Mouse (Mus musculus) ES-E14 (cell line): ENCODE data around the gene Sh3pxd2b.
A peak's percentile ranks its signal among the peaks of the same experiment; 100 is the strongest.

Experiments used
- CHD2 ChIP-seq: IDR thresholded peaks from 2 replicates; pipeline ENCODE4 v1.6.1; 2014; ENCODE audit warnings: mild to moderate bottlenecking, low read depth, low read length, inconsistent platforms
- HCFC1 ChIP-seq: IDR thresholded peaks from 2 replicates; pipeline ENCODE4 v1.6.1; 2012; ENCODE audit warnings: low read length, inconsistent platforms, borderline replicate concordance; ENCODE audit not compliant: insufficient read depth
- MAFK ChIP-seq: IDR thresholded peaks from 2 replicates; pipeline ENCODE4 v1.6.1; 2014; ENCODE audit warnings: mild to moderate bottlenecking, low read depth, low read length, inconsistent platforms; ENCODE audit not compliant: insufficient read depth
- ZC3H11A ChIP-seq: IDR thresholded peaks from 2 replicates; pipeline ENCODE4 v1.6.1; 2012; ENCODE audit warnings: low read depth, mild to moderate bottlenecking, inconsistent platforms, low read length, borderline replicate concordance
- ZNF384 ChIP-seq: IDR thresholded peaks from 2 replicates; pipeline ENCODE4 v1.6.1; 2012; ENCODE audit warnings: low read depth, low read length, inconsistent platforms

- TF ChIP-seq ZC3H11A: 0 out of 2 replicates have a peak, but pooled peaks have one; percentile 9
- no peak for TF ChIP-seq MAFK
- no peak for TF ChIP-seq CHD2
- TF ChIP-seq HCFC1: no peak
- TF ChIP-seq ZNF384: no peak
Measured at GRCm38 (mm10) chr11:32342770-32343191, 4.8 kb upstream of the Sh3pxd2b start.
